19 mouse cellular contexts compared by ENCODE assay signal in the genomic region with DNA sequence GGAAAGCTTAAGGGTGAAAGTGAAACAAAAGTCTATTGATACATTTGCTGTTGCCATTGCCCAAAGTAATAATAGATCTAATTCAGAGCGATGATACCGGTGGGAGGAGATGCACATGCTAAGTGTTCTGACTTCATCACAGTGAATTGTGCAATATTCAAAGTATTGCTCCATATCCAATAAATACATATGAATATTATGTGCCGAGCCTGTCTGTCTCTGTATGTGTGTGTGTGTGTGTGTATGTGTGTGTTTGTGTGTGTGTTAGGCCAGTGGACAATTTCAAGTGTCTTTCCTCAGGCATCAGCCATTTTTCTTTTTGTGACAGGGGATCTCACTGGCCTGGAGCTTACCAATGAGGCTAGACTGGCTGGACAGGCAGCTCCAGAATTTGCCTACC. TPM values are rescaled to one million over a fixed set of nuclear protein-coding genes. Genes with fewer than 3 reads are reported as not detected.
DNase-seq lines count a peak whose midpoint lies in the region; ATAC-seq lines count a peak whose summit lies in the region.
"Had no signal": no experiment of that assay in that cellular context is flagged by ENCODE, and none has a peak within 500 bp of the region (broad histone marks: within the 10 kb centered on the region; RNA-seq: fewer than 3 reads in every experiment).

No protein-coding gene starts in this region.

- ATAC-seq in heart, embryonic 11.5 days (replicated peaks; ENCODE audit: insufficient number of reproducible peaks, low FRiP score, low TSS enrichment), result no peak
- ATAC-seq in lung, embryonic 15.5 days (ENCODE audit: borderline replicate concordance, extremely low read depth, low FRiP score, low TSS enrichment), result no peak
- ATAC-seq in forebrain, embryonic 12.5 days (ENCODE audit: low FRiP score), result no peak
- ATAC-seq: forebrain, embryonic 13.5 days; hindbrain, embryonic 16.5 days had no signal

- peak; percentile 55 for DNase-seq in heart, adult 11 months
- DNase-seq in lung, postnatal 25 days (ENCODE audit: low spot score), result no peak
- DNase-seq in induced T-regulatory cell, adult 2 months (ENCODE audit: low read depth), result peak; percentile 14
- DNase-seq in embryo, embryonic 9.5 days (ENCODE audit: extremely low spot score), result no peak
- DNase-seq: adrenal gland, adult 8-10 months; adrenal gland, postnatal 36 days; cerebellum, adult 8-10 months; cerebellum, postnatal 14 days; embryo, embryonic 11 days; gastrocnemius, postnatal 10 days; heart, postnatal 10 days; heart, postnatal 4 days had no signal

- H3K27me3 ChIP-seq in heart, embryonic 11.5 days (ENCODE audit: control insufficient read depth, insufficient read depth, low read length), result no peaks in the 10 kb centered on the region
- H3K27me3 ChIP-seq in lung, embryonic 15.5 days, result no peaks in the 10 kb centered on the region
- H3K27me3 ChIP-seq in forebrain, embryonic 12.5 days, result no peaks in the 10 kb centered on the region
- H3K27me3 ChIP-seq: embryonic facial prominence, embryonic 12.5 days; forebrain, embryonic 13.5 days; hindbrain, embryonic 12.5 days had no signal

- H3K36me3 ChIP-seq in heart, embryonic 11.5 days (ENCODE audit: control insufficient read depth, insufficient read depth, low read length), result no peaks in the 10 kb centered on the region
- no peaks in the 10 kb centered on the region for H3K36me3 ChIP-seq in lung, embryonic 15.5 days
- H3K36me3 ChIP-seq in forebrain, embryonic 12.5 days (replicated peaks), result no peaks in the 10 kb centered on the region
- H3K36me3 ChIP-seq: embryonic facial prominence, embryonic 12.5 days; hindbrain, embryonic 12.5 days had no signal

- H3K4me2 ChIP-seq in heart, embryonic 11.5 days, result no peak overlapping the region
- H3K4me2 ChIP-seq in lung, embryonic 15.5 days, result no peak overlapping the region
- H3K4me2 ChIP-seq in forebrain, embryonic 12.5 days, result no peak overlapping the region
- H3K4me2 ChIP-seq: embryonic facial prominence, embryonic 12.5 days; forebrain, embryonic 13.5 days; hindbrain, embryonic 12.5 days had no signal

- H3K9me3 ChIP-seq in heart, embryonic 11.5 days (replicated peaks; ENCODE audit: control insufficient read depth, low read length), result no peaks in the 10 kb centered on the region
- no peaks in the 10 kb centered on the region for H3K9me3 ChIP-seq in lung, embryonic 15.5 days
- H3K9me3 ChIP-seq in forebrain, embryonic 12.5 days, result no peaks in the 10 kb centered on the region
- H3K9me3 ChIP-seq: embryonic facial prominence, embryonic 12.5 days; forebrain, embryonic 13.5 days; hindbrain, embryonic 12.5 days had no signal

- peaks cover 15% of the 10 kb centered on the region for H3K4me1 ChIP-seq in heart, embryonic 11.5 days (ENCODE audit: control insufficient read depth, insufficient read depth, low read length)
- peaks cover 30% of the 10 kb centered on the region for H3K4me1 ChIP-seq in lung, embryonic 15.5 days
- H3K4me1 ChIP-seq in forebrain, embryonic 12.5 days, result no peaks in the 10 kb centered on the region
- H3K4me1 ChIP-seq: embryonic facial prominence, embryonic 12.5 days; forebrain, embryonic 13.5 days; hindbrain, embryonic 12.5 days had no signal

- no peak overlapping the region for H3K4me3 ChIP-seq in heart, embryonic 11.5 days (ENCODE audit: low read depth, low read length)
- H3K4me3 ChIP-seq in lung, embryonic 15.5 days, result no peak overlapping the region
- no peak overlapping the region for H3K4me3 ChIP-seq in forebrain, embryonic 12.5 days (replicated peaks)
- H3K4me3 ChIP-seq: embryonic facial prominence, embryonic 12.5 days; forebrain, embryonic 13.5 days; hindbrain, embryonic 12.5 days had no signal

- 91% methylated on average over 3 of the region's 3 CpGs for whole genome bisulfite sequencing in heart, embryonic 11.5 days (ENCODE audit: insufficient replicate concordance)
- WGBS in lung, embryonic 15.5 days, result 83% methylated on average over 3 of the region's 3 CpGs
- 89% methylated on average over 3 of the region's 3 CpGs for WGBS in forebrain, embryonic 12.5 days

- H3K27ac ChIP-seq in heart, embryonic 11.5 days (ENCODE audit: low read depth, low read length), result no peak overlapping the region
- 0 out of 2 replicates have a peak overlapping the region, but pooled peaks have one; percentile 3 for H3K27ac ChIP-seq in lung, embryonic 15.5 days
- H3K27ac ChIP-seq in forebrain, embryonic 12.5 days, result no peak overlapping the region
- H3K27ac ChIP-seq: embryonic facial prominence, embryonic 12.5 days; forebrain, embryonic 13.5 days; hindbrain, embryonic 12.5 days had no signal

- H3K9ac ChIP-seq in heart, embryonic 11.5 days (ENCODE audit: low read depth, low read length), result no peak overlapping the region
- H3K9ac ChIP-seq in lung, embryonic 15.5 days, result no peak overlapping the region
- H3K9ac ChIP-seq in forebrain, embryonic 12.5 days, result no peak overlapping the region
- H3K9ac ChIP-seq: embryonic facial prominence, embryonic 12.5 days; forebrain, embryonic 13.5 days; hindbrain, embryonic 12.5 days had no signal

RNA-seq across cellular contexts. Expression of a gene that starts 9.9 kb away (rescaled TPM):
- 30.4 and 31.9 TPM in 2 replicates for polyA plus RNA-seq in heart, embryonic 11.5 days (2014; fragmentation: Nextera tagmentation; extraction: Ambion mirVana)
- polyA plus RNA-seq in lung, embryonic 15.5 days (2015; fragmentation: Nextera tagmentation; extraction: Ambion mirVana), result 51.3 and 55.3 TPM in 2 replicates
- 103 and 107 TPM in 2 replicates for polyA plus RNA-seq in forebrain, embryonic 12.5 days (2016; fragmentation: Nextera tagmentation; extraction: Ambion mirVana)

Comparison
In these comparisons a context has a peak if more than half of its experiments do, and no peak if none do; other contexts are left out.
1. DNase-seq: peak in heart, adult 11 months (single experiment) and induced T-regulatory cell, adult 2 months (single experiment); none in lung, postnatal 25 days (single experiment) and embryo, embryonic 9.5 days (single experiment).